Mouse (Mus musculus) intestine, embryonic 14.5 days (tissue): ENCODE data around the gene Ncf4. TPM values are rescaled to one million over a fixed set of nuclear protein-coding genes. Genes with fewer than 3 reads are reported as not detected.
"Not testable (repeated sequence)": the region's sequence is repeated elsewhere in the genome, so short reads cannot be mapped to it uniquely, and the experiment has no call there.

Experiments
- ATAC-seq: fragments of 200-750 bp; cut with Nextera tagmentation; replicated peaks from 2 replicates; pipeline ENCODE4 v1.8.0; 2017; ENCODE audit warnings: low read depth, moderate number of reproducible peaks, moderate TSS enrichment, moderate library complexity; ENCODE audit not compliant: low FRiP score, low TSS enrichment
- DNase-seq: peaks from one replicate; pipeline ENCODE4 v3.0.0-alpha.2; 2018; ENCODE audit warnings: low spot score
- H3K27ac ChIP-seq: fragments of 300-500 bp; sonication (generic); 2 replicates; pipeline ENCODE4 v1.5.1; 2014; ENCODE audit warnings: low read depth, mild to moderate bottlenecking, control low read depth
- H3K27me3 ChIP-seq: fragments of 300-500 bp; sonication (generic); replicated peaks from 2 replicates; pipeline ENCODE4 v1.6.1; 2014; ENCODE audit warnings: low read length, control low read depth; ENCODE audit not compliant: control insufficient read depth, insufficient read depth
- H3K36me3 ChIP-seq: fragments of 300-500 bp; sonication (generic); 2 replicates; pipeline ENCODE4 v1.6.1; 2014; ENCODE audit warnings: low read length, control low read depth; ENCODE audit not compliant: control insufficient read depth, insufficient read depth
- H3K4me1 ChIP-seq: fragments of 300-500 bp; sonication (generic); replicated peaks from 2 replicates; pipeline ENCODE4 v1.6.1; 2014; ENCODE audit warnings: low read length, control low read depth, mixed read lengths; ENCODE audit not compliant: control insufficient read depth, insufficient read depth
- H3K4me2 ChIP-seq: fragments of 300-500 bp; sonication (generic); 2 replicates; pipeline ENCODE4 v1.6.1; 2014; ENCODE audit warnings: low read length
- H3K4me3 ChIP-seq: fragments of 300-500 bp; sonication (generic); 2 replicates; pipeline ENCODE4 v1.5.1; 2014; ENCODE audit warnings: low read depth, low read length, control low read depth, mixed read lengths
- H3K9ac ChIP-seq: fragments of 300-500 bp; sonication (generic); 2 replicates; pipeline ENCODE4 v1.6.1; 2014; ENCODE audit warnings: mild to moderate bottlenecking, low read length
- H3K9me3 ChIP-seq: fragments of 300-500 bp; sonication (generic); 2 replicates; pipeline ENCODE4 v1.6.1; 2016; ENCODE audit warnings: low read length, control low read depth; ENCODE audit not compliant: control insufficient read depth
- WGBS: fragments of 180-500 bp; shearing (Covaris S2); extraction: QIAGEN DNeasy Blood & Tissue Kit; methylation state at CpG from one replicate; pipeline ENCODE4 v1.1.7; 2014; 5-methylcytosine and 5-hydroxymethylcytosine counted together
- polyA plus RNA-seq: library from polyadenylated mRNA; unstranded; fragments of >200 nt; fragmentation: Nextera tagmentation; extraction: Ambion mirVana; gene quantifications from 2 replicates; pipeline ENCODE4 v1.2.1, GENCODE M21; 2014

The Ncf4 gene
- polyA plus RNA-seq, 1 experiment from 2014 or later: 4.1 TPM

DNA sequence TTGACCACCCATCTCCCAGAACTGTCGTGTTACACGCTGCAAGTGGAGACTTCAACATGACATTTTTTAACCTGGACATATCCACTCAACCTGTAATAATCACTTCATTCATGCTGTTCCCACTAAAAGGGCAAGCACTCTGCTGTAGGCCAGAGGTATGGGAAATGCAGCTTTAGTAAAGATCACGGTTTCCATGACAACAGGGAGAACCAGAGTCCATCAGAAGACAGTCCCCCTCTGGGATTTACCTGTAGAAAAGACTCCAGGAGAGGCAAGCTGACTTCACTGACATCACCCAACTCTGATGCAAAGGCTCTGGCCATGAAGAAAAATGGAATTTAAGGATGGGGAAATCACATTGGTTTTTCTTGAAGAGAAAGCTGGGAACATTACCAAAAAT is 18.7 kb downstream of the Ncf4 start:
- Histone ChIP-seq H3K9ac (no peak overlapping the region), H3K27me3 (no peaks in the 10 kb centered on the region), H3K9me3 (no peaks in the 10 kb centered on the region), H3K4me3 (no peak overlapping the region), H3K27ac (no peak overlapping the region), H3K4me1 (no peaks in the 10 kb centered on the region), H3K4me2 (no peak overlapping the region), H3K36me3 (no peaks in the 10 kb centered on the region)
- 76% methylated on average over 3 of the region's 3 CpGs for WGBS
- ATAC-seq (no peak), DNase-seq (no peak)

DNA sequence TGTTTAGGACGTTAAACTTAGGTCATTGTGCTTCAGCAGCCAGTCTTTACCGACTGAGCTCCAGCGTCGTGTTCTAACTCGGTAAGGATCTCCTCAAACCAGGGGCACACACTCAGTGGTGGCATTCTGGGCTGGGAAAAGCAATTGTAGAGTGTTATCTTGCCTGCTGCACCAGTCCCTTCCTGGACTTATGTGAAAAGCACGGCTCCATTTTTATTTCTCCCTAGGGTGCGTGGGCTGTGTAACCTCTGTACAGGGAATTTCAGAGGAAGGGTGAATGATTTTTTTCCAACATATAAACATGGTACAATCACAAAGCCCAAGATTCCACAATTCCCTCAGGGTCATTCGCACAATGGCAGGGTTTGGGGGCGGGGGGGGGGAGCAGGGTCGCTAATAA is 22.8 kb downstream of the Ncf4 start:
- WGBS: 81% methylated on average over 10 of the region's 10 CpGs
- no peaks in the 10 kb centered on the region for H3K4me1 ChIP-seq
- no peak for DNase-seq

DNA sequence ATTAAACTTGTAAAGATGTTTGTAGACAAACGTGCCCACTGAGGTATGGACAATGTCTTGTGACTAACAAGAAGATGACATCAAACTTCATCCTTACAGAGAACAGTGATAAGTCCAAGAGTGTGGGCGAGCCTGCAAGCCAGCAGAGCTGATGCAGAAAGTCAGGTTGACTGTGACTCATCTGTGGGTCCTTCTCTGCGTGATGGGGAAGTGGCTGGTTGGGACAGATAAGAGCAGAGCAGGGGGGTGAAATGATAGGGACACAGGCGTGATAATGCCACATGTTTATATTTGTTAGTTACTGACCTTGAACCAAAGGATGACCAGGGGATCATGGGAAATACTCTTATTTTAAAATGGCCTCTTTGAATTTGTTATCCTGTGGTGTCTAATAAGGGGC is 23.3 kb downstream of the Ncf4 start:
- no peaks in the 10 kb centered on the region for H3K36me3 ChIP-seq
- H3K9ac ChIP-seq: no peak overlapping the region
- no peaks in the 10 kb centered on the region for H3K4me1 ChIP-seq
- H3K4me3 ChIP-seq: no peak overlapping the region
- WGBS: 56% methylated on average over 4 of the region's 4 CpGs
- DNase-seq (no peak), ATAC-seq (no peak)
- no peak overlapping the region for H3K4me2 ChIP-seq
- no peaks in the 10 kb centered on the region for H3K27me3 ChIP-seq
- no peak overlapping the region for H3K27ac ChIP-seq
- no peaks in the 10 kb centered on the region for H3K9me3 ChIP-seq

More for the DNA sequence above, 22.8 kb downstream of the Ncf4 start:
- no peak overlapping the region for H3K4me3 ChIP-seq
- no peaks in the 10 kb centered on the region for H3K36me3 ChIP-seq
- H3K9me3 ChIP-seq: no peaks in the 10 kb centered on the region
- no peak overlapping the region for H3K27ac ChIP-seq
- no peak for ATAC-seq
- no peaks in the 10 kb centered on the region for H3K27me3 ChIP-seq
- no peak overlapping the region for H3K4me2 ChIP-seq
- no peak overlapping the region for H3K9ac ChIP-seq

DNA sequence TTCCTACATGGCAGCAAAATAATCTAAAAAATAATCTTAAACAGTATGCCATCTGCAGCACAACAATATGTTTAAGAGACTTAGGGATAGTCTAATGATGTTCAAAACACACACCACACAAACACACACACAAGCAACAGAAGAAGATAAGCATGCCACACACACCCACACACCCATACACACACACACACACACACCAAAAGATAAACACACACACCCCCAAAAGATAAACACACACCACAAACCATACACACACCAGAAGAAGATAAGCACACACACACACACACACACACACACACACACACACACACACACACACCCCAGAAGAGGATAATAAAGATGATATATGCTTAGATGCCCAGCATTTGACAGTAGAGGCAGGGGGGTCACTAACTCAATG is 26.6 kb downstream of the Ncf4 start:
- H3K27me3 ChIP-seq: no peaks in the 10 kb centered on the region
- no peak overlapping the region for H3K4me3 ChIP-seq
- ATAC-seq: no peak
- H3K9ac ChIP-seq: no peak overlapping the region
- H3K4me1 ChIP-seq: no peaks in the 10 kb centered on the region
- H3K4me2 ChIP-seq: no peak overlapping the region
- H3K9me3 ChIP-seq: no peaks in the 10 kb centered on the region
- no peak overlapping the region for H3K27ac ChIP-seq
- DNase-seq: no peak
- H3K36me3 ChIP-seq: no peaks in the 10 kb centered on the region

DNA sequence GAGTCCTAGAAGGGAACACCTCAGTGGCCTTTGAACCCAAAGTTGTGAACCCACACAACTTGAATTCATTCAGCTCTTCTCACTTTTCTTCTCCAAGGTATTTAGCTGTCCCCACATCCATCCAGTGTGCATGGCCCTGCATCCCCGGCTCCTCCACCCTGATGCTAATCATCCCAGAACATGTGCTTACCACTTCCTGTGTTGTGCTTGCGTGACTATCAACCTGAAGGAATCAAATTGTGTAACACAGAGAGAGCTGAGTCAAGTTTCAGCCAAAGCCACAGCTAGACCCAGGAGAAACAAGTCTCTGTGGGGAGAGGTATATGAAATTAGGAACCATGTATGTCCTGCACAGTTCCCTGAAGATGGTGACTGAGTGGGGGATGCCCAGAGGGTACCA is 33.7 kb downstream of the Ncf4 start:
- Histone ChIP-seq H3K4me1 (no peaks in the 10 kb centered on the region), H3K36me3 (no peaks in the 10 kb centered on the region), H3K9me3 (no peaks in the 10 kb centered on the region), H3K9ac (no peak overlapping the region), H3K4me2 (no peak overlapping the region), H3K27me3 (no peaks in the 10 kb centered on the region), H3K4me3 (no peak overlapping the region), H3K27ac (no peak overlapping the region)
- no peak for DNase-seq
- 70% methylated on average over 2 of the region's 2 CpGs for WGBS
- ATAC-seq: no peak

DNA sequence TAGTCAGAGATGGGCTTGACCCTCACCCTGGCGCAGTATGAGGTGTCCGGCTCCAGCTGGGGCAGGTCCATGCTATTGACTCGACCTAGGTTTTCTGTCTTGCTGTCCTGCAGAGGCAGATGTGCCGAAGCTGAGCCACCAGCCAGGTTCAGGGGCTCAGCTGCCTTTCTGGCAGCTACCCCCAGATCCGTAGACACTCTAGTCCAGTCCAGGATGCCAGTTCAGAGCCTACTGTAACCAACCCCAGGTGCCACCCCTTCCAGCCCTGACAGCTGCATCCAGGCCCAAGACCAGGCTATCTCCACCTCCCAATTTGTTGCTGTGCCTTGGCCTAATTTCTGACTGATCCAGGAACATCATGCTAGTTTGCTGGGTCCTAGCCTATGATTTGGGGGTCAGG is 43.3 kb downstream of the Ncf4 start:
- Histone ChIP-seq H3K27me3 (no peaks in the 10 kb centered on the region), H3K9ac (no peak overlapping the region), H3K4me1 (no peaks in the 10 kb centered on the region), H3K9me3 (no peaks in the 10 kb centered on the region), H3K4me2 (no peak overlapping the region), H3K4me3 (no peak overlapping the region), H3K36me3 (no peaks in the 10 kb centered on the region), H3K27ac (no peak overlapping the region)
- ATAC-seq (no peak), DNase-seq (no peak)
- WGBS: 85% methylated on average over 5 of the region's 5 CpGs

DNA sequence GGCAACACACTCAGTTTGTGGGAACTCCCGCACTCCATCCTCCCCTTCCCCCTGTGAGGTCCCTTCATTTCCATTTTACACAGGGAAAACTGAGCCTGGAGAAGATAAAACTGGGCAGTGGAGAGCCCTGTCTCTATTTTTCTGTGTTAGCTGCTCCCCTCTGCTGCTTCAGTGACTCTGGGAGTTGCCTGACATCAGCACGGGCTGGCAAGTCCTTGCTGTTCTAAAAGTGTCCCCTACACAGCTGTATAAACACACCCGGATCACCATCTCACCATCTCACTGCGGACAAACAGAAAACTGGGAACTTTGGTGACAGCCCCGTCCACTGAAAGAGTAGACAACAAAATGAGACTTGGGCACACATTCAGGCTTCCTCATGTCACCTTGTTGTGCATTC is 45.2 kb downstream of the Ncf4 start:
- not testable (repeated sequence) for H3K9ac ChIP-seq, H3K27ac ChIP-seq, H3K4me2 ChIP-seq, H3K36me3 ChIP-seq, H3K27me3 ChIP-seq, H3K4me1 ChIP-seq, ATAC-seq, DNase-seq, H3K9me3 ChIP-seq, H3K4me3 ChIP-seq
- 75% methylated on average over 5 of the region's 5 CpGs for WGBS

DNA sequence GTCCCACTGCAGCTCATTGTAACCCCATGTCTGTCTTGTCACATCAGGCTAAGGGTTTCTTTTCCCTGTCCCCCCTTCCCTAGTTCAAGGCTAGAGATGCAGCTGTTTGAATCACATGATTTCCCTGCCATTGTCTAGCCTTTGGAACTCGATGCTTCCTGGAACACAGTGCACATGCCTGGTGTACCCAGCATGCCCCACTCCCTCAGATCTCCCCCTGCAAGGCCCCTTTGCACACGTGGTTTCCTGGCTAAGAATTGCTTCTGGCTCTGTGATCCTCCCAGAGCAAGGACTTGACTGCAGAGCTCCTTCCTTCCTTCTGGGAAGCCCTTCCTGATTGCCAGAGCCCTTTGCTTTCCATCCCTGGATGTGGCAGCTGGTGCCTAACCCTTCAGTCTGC is 48.6 kb downstream of the Ncf4 start:
- not testable (repeated sequence) for H3K4me1 ChIP-seq, H3K9ac ChIP-seq, ATAC-seq, DNase-seq, H3K27ac ChIP-seq, H3K4me2 ChIP-seq, H3K4me3 ChIP-seq, H3K27me3 ChIP-seq, H3K36me3 ChIP-seq, H3K9me3 ChIP-seq
- 6% methylated on average over 2 of the region's 2 CpGs for WGBS

DNA sequence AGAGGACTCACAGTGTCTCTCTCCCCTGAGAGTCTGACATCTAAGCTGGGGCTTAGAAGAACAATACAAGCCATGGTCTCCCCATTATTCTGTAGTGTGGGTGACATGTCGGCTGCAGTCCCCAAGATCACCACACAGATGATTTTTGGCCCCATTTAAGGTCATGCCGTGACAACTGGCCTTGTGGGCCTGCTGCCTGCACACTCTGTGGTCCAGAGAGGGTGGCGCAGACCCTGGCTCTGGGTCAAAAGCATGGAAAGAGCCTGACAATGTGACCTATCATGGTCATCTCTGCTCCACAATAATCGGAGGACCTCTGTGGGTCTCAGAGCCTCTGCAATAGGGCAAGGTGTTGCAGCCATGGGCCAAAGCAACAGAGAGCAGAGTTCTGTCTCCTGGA is 49.1 kb downstream of the Ncf4 start:
- H3K9ac ChIP-seq: no peak overlapping the region
- no peak overlapping the region for H3K4me2 ChIP-seq
- DNase-seq (no peak), ATAC-seq (no peak)
- H3K9me3 ChIP-seq: no peaks in the 10 kb centered on the region
- H3K36me3 ChIP-seq: no peaks in the 10 kb centered on the region
- WGBS: 88% methylated on average over 4 of the region's 4 CpGs
- no peaks in the 10 kb centered on the region for H3K27me3 ChIP-seq
- no peak overlapping the region for H3K4me3 ChIP-seq
- H3K4me1 ChIP-seq: no peaks in the 10 kb centered on the region
- H3K27ac ChIP-seq: no peak overlapping the region
